ENCODE assay signal across 15 mouse cellular contexts in the genomic region with DNA sequence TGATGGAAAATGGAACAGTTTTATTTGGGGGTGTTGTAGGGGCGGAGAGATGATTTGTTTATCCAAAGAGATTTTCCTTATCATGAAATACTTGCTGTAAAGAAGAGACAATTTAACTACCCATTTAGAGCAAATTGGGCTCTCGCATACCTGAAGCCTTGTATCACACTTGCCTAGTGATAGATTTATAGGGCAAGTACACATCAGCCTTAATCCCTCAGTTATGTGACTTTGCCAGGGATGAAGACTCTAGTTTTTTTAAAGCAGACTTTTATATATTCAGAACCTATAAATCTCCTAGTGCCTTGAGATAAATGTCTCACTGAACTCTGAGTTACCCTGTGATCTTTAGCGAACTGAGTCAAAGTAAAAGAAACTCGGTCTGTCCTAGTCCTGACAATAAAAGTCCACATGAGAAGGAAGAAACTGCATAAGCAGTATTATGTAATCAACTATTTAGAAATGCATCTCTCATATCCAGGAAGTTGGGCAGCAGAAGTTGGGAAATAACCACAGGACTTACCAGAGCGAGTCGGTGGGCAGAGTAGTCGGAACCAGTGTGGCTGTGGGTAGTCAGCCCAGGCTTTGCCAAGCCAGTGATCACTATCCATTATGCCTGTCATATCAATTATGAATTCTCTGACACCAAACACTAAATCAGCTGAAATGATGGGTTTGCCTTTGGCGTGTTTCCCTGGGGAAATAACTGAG.
DNase-seq lines count a peak whose midpoint lies in the region; ATAC-seq and TF ChIP-seq lines count a peak whose summit lies in the region.
"Had no signal": no experiment of that assay in that cellular context is flagged by ENCODE, and none has a peak within 500 bp of the region (broad histone marks: within the 10 kb centered on the region; RNA-seq: fewer than 3 reads in every experiment).

No protein-coding gene starts in this region.

- no peaks in the 10 kb centered on the region for H3K36me3 ChIP-seq in kidney, embryonic 15.5 days
- H3K36me3 ChIP-seq: embryonic facial prominence, embryonic 10.5 days had no signal

- TF ChIP-seq POLR2A in bone marrow, adult 2 months (IDR thresholded peaks at IDR 0.05; ENCODE audit: borderline replicate concordance, control insufficient read depth, low read depth, low read length): no peak

- no peak overlapping the region for H3K9ac ChIP-seq in kidney, embryonic 15.5 days

- H3K27ac ChIP-seq in bone marrow, adult 2 months (ENCODE audit: control insufficient read depth, insufficient read depth, low read depth, low read length, poor library complexity): peak overlapping the region; percentile 57; the same call in 1 of the 2 replicates
- peak overlapping the region; percentile 78 for H3K27ac ChIP-seq in kidney, embryonic 15.5 days
- H3K27ac ChIP-seq: embryonic facial prominence, embryonic 10.5 days; hindbrain, postnatal 0 days had no signal

- H3K9me3 ChIP-seq in kidney, embryonic 15.5 days (replicated peaks): no peaks in the 10 kb centered on the region
- H3K9me3 ChIP-seq: embryonic facial prominence, embryonic 10.5 days; G1E had no signal

- no peaks in the 10 kb centered on the region for H3K27me3 ChIP-seq in kidney, embryonic 15.5 days

- peak; percentile 40 for DNase-seq in kidney, adult 11 months
- DNase-seq in kidney, postnatal 14 days: no peak
- peak; percentile 65 for DNase-seq in 3T3-L1 (ENCODE audit: low read depth, low spot score)
- no peak for DNase-seq in frontal cortex, adult 2 months (ENCODE audit: extremely low spot score in 1 of 2, low spot score in 1 of 2)
- no peak for DNase-seq in embryo, embryonic 9.5 days (ENCODE audit: extremely low spot score)
- DNase-seq in layer of hippocampus, postnatal 14 days (ENCODE audit: low spot score in 2 of 2): no peak
- DNase-seq: cerebellum, adult 9-11 months; right cerebral cortex, adult 18-20 months; thymus, adult 18-20 months had no signal

- no peak; the same call in 1 of the 2 replicates for ATAC-seq in kidney, embryonic 15.5 days (replicated peaks; ENCODE audit: low FRiP score)
- ATAC-seq: activated CD4-positive, CD25-positive, alpha-beta regulatory T cell, adult 4 months; hindbrain, postnatal 0 days had no signal

- no peak for TF ChIP-seq CTCF in bone marrow, adult 2 months (IDR thresholded peaks at IDR 0.05; ENCODE audit: control insufficient read depth, insufficient read depth, low read length)

- H3K4me3 ChIP-seq in bone marrow, adult 2 months (replicated peaks; ENCODE audit: control insufficient read depth, low read depth, low read length): no peak overlapping the region
- no peak overlapping the region for H3K4me3 ChIP-seq in kidney, embryonic 15.5 days (replicated peaks)
- H3K4me3 ChIP-seq: embryonic facial prominence, embryonic 10.5 days had no signal

- H3K4me1 ChIP-seq in bone marrow, adult 2 months (ENCODE audit: control insufficient read depth, insufficient read depth, low read length): peaks cover 3% of the 10 kb centered on the region; the same call in 1 of the 2 replicates
- H3K4me1 ChIP-seq in kidney, embryonic 15.5 days: peaks cover 16% of the 10 kb centered on the region
- H3K4me1 ChIP-seq: embryonic facial prominence, embryonic 10.5 days had no signal

- H3K4me2 ChIP-seq in kidney, embryonic 15.5 days: no peak overlapping the region

- WGBS in bone marrow, adult 2 months: 43% methylated on average over 8 of the region's 8 CpGs
- 54% methylated on average over 8 of the region's 8 CpGs for WGBS in kidney, embryonic 15.5 days

Comparison
In these comparisons a context has a peak if more than half of its experiments do, and no peak if none do; other contexts are left out.
1. DNase-seq: peak in kidney, adult 11 months (single experiment) and 3T3-L1 (single experiment); none in kidney, postnatal 14 days (single experiment), frontal cortex, adult 2 months (0 of 2), embryo, embryonic 9.5 days (single experiment) and layer of hippocampus, postnatal 14 days (0 of 2).